Mouse (Mus musculus): ENCODE results near the gene Lrrc42.

Gene Lrrc42

GRCm38 (mm10) chr4:107198072-107198471 is 55.3 kb downstream of the Lrrc42 start:
- no peak for DNase-seq (ENCODE audit: low spot score in 2 of 2)

- DNase-seq (ENCODE audit: low spot score in 2 of 2), result no peak
Measured at GRCm38 (mm10) chr4:107196454-107196853, 56.9 kb downstream of the Lrrc42 start.

DNA sequence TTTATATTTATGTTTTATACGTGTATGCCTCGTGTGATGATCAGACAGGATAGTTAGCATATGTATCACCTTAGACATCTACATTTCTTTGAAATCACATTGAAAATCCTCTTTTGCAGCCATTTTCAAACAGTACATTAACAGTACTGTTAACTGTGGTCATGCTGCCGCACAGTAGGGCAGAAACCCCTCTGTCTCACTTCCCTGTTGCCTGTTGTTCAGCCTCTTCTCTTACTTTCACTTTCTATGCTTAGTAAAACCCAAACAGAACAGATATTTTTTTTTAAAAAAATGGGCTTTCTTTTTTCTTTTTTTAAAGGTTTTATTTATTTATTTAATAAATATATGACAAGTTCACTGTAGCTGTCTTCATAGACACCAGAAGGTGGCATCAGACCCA is 59.5 kb downstream of the Lrrc42 start:
- DNase-seq (ENCODE audit: low spot score in 2 of 2), result no peak

DNA sequence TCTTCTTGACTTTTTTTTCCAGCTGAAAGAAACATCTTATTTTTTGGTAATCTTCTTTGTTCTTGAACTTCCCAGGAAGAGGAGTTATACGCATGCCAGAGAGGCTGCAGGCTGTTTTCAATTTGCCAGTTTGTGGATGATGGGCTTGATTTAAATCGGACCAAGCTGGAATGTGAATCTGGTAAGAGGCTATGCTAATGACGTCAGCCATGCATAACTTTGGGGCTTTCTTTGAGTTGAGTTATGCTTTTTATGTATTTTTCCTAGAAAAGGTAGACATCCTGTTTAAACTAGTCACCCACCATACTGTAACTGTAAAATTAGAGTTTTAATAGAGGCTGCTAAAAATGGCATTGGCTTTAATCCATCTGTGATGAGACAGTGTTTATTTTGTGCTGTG is 67.6 kb downstream of the Lrrc42 start:
- no peak for DNase-seq (ENCODE audit: low spot score in 2 of 2)

Measured in urinary bladder, postnatal 36 days (tissue).